Mouse (Mus musculus) urinary bladder, adult 2 months (tissue): ENCODE data around the gene Ube2v1. TPM values are rescaled to one million over a fixed set of nuclear protein-coding genes. Genes with fewer than 3 reads are reported as not detected.

ENCODE experiments used
- DNase-seq: peaks from one replicate; pipeline ENCODE4 v3.0.0; 2022; ENCODE audit warnings: low spot score
- polyA plus RNA-seq: library from polyadenylated mRNA; depleted of rRNA; stranded (reverse); fragments of >200 nt; gene quantifications from 2 replicates; pipeline ENCODE4 v1.2.3, GENCODE M21; 2012

Gene Ube2v1
- polyA plus RNA-seq, 1 experiment, result 111 TPM

DNA sequence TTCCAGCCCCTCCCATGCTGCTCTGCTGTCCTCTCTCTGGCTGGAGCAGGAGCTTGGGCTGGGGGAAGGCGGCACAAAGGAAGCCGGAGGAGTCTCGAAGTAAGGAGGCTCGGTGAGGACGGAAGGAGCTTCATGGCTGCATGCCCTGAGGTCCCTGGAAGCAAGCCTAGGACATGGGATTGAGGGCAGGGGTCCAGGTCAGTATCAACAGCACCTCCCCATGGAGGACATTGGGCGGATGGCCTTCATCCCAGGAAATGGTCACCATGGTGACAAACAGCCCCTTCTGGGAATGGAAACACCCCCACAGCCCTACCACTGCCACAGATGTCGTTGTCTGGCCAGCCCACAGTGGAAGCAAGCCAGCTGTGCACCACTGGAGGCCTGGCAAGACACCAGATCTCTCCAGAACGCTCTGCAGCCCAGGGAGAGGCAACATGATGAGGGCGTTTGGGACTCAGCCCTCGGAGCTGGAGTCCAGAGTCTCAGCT lies 37.4 kb downstream of the Ube2v1 start:
- DNase-seq, result no peak

DNA sequence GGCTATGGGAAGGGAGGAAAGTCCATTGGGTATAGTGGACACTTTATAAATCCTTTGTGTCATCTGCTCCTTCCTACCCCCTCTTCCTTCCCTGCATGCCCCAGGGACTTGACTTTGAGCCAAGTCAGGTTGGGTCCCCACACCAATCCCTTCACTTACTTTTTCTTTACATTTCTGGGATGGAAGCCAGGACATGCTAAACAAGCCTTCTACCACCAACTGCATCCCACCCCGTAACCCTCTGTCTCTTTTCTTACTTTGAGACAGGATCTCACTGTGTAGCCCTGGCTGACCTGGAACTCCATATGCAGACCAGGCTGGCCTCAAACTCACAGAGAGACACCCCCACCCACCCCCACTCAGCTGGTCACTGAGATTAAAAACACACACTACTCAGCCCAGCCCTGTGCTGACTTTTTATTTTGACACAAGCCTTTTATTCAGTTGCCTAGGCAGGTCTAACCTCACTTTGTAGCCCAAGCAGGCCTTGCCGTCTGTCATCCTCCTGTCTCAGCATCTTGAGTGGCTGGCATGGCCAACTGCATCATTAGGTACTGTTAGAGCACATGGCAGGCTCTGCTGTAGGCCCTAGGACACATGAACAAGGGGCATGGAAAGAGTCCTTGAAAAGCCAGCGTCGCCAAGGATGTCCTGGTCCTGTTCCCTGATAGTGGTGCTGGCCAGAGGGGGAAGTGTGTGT lies 38.2 kb downstream of the Ube2v1 start:
- DNase-seq, result no peak

- no peak for DNase-seq
Observed at GRCm38 (mm10) chr2:167588774-167589577, 42.9 kb downstream of the Ube2v1 start.

DNA sequence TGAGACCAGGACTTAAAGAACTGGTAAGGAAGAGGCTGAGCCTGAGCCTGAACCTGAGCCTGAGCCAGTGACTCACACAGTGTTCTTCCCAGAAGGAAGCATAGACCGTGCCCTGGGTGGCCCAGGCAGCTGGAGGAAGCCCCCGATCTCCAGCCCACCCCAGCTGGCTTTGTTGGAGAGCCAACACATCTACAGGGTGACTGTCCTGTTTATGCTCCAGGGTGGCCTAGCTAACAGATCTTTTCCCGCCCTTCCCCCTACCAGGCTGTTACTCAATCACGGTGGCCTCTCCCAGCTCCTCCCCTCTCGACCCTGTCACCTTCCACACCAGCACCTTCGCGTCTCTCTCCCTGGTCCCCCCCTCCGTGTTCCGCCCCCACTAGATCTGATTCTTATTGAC lies 44.9 kb downstream of the Ube2v1 start:
- DNase-seq, result no peak

GRCm38 (mm10) chr2:167586041-167586440 lies 45.9 kb downstream of the Ube2v1 start:
- no peak for DNase-seq

GRCm38 (mm10) chr2:167585273-167585672 lies 46.6 kb downstream of the Ube2v1 start:
- DNase-seq, result no peak

DNA sequence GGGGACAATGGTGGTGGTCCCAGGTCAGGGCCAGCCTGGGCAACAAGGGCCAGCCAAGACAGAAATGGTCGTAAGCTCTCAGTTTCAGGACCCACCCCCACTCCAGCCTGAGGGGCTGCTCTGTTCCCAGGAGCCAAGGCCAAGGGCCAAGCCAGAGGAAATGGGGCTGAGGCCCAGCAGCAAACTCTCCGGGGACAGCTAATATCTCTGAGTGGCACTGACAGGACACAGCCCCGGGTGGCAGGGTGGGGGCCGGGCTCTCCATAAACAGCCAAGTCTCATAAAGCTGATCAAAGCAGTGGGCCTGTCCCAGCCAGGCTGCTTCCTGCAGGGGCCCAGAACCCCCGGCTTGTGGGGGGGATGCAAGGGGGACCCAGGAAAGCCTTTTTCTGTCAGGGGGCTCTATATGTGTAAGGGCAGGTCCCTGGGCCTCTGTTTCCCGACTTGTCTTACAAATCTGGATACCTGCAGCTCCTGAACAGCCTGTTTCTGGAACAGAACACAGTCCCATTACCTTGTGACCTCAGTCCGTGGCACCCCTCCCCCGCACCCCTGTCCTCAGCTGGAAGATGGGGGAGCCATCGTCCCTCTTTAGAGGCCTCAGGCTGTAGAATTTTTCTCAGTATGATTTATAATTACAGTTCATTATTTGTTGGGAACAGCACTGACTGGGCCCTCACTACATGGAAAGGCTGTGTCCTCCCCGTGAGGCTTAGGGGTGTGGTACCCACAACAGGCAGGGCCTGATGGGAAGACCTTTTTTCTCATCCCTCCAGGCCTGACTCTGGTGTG lies 48.5 kb downstream of the Ube2v1 start:
- DNase-seq, result no peak

GRCm38 (mm10) chr2:167578521-167578920 lies 53.4 kb downstream of the Ube2v1 start:
- DNase-seq, result no peak

DNA sequence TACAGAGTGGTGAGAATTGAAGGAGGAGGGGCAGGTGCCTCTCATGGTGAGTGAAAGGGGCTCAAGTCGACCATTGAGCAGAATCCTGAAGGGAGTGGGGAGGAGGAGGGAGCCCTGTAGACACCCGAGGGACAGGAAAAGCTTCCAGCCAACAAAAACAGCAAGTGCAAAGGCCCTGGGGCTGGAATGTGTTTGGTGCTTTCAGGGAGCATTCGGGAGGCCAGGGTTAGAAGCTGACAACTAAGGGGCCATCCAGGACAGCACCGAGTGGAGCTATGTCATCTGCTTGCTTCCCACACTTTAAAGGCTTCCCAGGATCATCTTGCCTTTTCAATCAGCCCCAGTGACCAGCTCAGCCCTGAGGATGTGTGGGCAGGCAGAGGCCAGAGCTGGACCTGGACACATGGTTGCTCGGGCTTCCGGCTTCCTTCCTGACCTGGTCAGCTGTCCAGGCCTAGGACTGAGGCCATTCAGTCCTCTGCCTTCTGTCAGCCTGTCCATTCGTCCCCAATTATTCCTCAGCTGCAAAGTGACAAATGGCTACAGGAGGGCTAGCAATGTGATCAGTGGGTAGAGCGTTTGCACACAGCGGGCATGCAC lies 54.6 kb downstream of the Ube2v1 start:
- DNase-seq, result no peak

DNA sequence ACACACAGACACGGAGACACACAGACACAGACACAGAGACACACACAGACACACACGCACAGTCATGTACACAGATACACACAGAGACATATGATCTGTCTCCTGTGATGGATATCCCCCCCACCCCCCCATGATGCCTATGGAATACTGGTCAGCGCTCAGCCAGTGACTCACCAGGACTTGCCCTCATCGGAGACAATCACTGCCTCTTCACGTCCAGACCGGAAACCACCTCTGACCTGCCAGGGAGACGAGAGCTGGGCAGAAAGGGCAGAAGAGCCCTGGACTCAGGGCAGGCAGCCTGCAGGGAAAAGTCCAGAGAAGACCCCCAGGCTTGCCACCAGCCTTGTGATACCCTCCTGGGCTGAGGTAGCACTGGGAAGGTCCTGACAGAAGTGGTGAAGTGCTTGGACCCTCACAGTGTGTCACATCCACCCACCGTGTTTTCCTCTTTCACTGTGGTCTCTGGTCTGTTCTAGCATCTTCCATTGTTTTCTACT lies 55.7 kb downstream of the Ube2v1 start:
- DNase-seq, result no peak

DNA sequence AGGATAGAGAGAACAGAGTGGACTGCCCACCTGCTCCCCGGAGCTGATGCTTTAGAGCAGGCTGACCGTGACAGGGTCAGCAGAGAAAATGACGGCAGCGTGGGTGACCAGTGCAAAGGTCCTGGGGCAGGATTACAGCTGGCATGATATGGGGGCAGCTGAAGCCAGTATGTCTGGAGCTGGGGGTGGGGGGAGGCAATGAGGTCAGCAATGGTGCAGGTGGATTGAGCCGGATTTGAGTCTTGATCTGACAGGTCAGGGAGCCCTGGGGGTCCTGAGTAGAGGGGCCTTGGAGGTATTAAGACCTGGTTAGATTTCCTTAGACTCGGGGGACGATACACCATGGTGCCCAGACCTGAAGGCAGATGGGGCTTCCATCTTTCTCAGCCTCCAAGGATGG lies 56.3 kb downstream of the Ube2v1 start:
- DNase-seq, result no peak

GRCm38 (mm10) chr2:167574814-167575213 lies 57.1 kb downstream of the Ube2v1 start:
- no peak for DNase-seq

DNA sequence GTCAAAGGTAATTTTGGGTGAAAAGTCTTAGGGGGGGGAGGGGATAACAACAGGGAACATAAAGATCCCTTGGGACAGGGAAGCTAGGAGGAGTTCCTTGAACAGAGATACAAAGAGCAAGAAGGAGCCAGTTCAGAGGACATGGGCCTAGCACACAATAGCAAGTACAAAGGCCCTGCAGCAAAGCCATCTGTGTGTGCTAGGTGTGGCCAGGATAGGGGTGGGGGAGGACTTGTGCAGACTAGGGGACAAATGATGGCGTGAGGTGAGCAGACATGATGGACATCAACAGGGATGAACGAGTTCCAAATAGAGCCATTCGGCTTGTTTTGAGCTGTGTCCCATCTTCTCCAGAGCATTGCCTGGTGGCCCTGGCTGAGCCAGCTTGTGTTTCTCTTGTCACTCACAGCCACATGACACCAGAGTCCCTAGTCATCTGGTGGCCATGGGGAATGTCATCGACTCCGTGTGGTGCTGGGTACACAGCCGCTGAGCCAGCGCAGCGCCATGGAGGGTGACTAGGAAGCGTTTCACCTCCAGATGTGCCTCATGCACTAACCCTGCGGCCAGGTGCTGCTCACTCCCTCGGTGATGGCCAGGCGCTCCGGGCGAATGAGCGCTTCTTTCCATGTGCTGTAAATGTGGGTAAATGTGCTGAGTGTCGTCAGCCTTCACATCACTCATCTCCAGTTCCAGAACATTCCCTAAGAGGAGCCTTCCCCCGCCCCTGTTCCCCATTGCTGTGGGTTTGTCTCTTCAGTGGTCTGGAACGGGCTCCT lies 60.3 kb downstream of the Ube2v1 start:
- no peak for DNase-seq

DNA sequence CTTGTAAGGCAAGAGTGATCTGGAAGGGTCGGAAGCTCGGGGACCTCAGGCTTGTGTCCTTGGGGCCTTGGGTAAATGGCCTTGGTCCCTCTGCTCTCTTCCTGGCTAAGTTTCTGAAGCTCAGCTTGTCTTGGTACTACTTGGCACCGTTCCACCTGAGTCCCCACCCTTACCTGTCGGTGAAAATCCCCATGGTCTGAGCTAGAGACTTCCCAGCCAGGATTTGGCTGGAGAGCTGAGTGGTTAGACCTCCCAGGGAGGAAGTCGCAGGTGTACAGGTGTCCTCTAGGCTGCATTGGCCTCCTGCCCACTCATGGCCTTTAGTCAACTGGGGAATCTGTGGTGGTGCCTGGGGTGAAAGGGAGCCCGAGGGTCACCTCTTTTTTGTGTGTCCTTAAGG lies 61.1 kb downstream of the Ube2v1 start:
- no peak for DNase-seq

DNA sequence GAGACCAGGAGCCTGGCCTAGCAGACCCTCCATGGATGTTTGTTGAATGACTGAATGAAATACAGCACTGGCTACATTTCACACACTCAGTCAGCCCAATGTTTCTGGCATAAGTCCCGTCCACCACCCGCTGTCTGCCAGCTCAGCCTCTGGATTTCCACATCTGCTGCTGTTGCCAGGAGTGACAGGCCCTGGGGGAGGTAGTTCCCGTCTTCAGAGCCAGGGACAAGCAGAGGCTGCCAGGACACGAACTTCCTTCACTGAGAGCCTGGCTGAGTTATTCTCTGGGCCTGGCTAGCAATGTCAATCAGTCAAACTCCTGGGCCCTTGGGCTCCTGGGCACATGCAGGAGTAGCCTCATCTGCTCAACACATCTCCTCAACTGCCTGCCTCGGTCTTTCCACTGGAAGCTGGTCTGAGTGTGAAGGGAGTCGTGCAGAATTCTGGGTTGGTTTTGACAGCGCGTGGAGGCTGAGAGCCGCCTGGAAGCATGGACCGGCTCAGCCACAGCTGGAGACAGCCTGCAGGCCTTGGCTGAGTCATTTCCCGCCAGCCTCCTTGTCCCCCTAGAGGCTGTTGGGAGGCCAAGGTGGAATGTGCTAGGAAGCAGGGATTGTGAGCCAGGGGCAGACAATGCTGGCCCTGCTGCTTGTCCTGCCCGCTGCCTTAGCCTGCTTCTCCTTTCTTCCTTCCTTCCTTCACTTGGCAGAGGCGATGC lies 61.8 kb downstream of the Ube2v1 start:
- no peak for DNase-seq

DNA sequence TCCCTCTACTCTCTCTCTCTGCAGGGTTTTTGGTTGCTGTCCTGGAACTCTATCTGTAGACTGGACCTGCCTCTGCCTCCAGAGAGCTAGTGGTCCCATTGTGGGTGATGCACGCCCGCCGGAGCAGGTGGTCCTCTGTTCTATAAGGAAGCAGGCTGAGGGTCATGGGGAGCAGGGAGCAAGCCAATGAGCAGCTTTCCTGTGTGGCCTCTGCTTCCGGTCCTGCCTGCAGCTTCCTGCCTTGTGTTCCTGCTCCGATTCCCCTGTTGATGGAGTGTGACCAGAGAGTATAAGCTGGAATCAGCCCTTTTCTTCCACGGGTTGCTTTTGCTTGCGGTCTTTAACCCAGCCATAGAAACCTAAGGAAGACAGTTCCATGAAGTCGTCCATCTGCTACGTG lies 63.8 kb downstream of the Ube2v1 start:
- DNase-seq, result no peak

- no peak for DNase-seq
Observed at GRCm38 (mm10) chr2:167565682-167566081, 66.2 kb downstream of the Ube2v1 start.

DNA sequence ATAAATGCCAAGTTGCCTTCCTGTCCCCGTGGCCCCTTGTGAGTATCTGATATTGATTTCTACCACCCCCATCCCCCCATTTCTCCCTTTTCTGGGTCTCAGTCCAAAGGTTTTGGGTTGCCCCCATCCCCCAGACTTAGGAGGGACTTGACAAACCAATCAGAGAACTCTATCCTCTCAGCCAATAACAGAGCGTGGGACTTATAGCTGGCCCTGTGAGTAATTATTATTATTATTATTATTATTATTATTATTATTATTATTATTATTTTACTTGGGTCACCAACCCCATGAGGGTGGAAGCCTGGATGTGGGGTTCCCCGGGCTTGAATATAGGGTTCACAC lies 66.6 kb downstream of the Ube2v1 start:
- no peak for DNase-seq

GRCm38 (mm10) chr2:167564551-167565311 lies 67.2 kb downstream of the Ube2v1 start:
- DNase-seq, result no peak

GRCm38 (mm10) chr2:167563703-167564102 lies 68.2 kb downstream of the Ube2v1 start:
- no peak for DNase-seq
